Mouse (Mus musculus) stomach, embryonic 16.5 days (tissue): ENCODE measurements around the gene Ulk4. TPM values are rescaled to one million over a fixed set of nuclear protein-coding genes. Genes with fewer than 3 reads are reported as not detected.
"Not testable (repeated sequence)": the region's sequence is repeated elsewhere in the genome, so short reads cannot be mapped to it uniquely, and the experiment has no call there.

ENCODE experiments used
- ATAC-seq: fragments of 200-750 bp; cut with Nextera tagmentation; 2 replicates; pipeline ENCODE4 v1.8.0; 2017; ENCODE audit warnings: moderate number of reproducible peaks, moderate TSS enrichment; ENCODE audit not compliant: insufficient read depth, low FRiP score
- H3K27ac ChIP-seq: fragments of 300-500 bp; sonication (generic); 2 replicates; pipeline ENCODE4 v1.5.1; 2014; ENCODE audit warnings: low read length
- H3K27me3 ChIP-seq: fragments of 300-500 bp; sonication (generic); 2 replicates; pipeline ENCODE4 v1.6.1; 2014; ENCODE audit warnings: low read length, control low read depth, mixed read lengths; ENCODE audit not compliant: control insufficient read depth, insufficient read depth
- H3K36me3 ChIP-seq: fragments of 300-500 bp; sonication (generic); 2 replicates; pipeline ENCODE4 v1.6.1; 2014; ENCODE audit warnings: low read length; ENCODE audit not compliant: control insufficient read depth, insufficient read depth
- H3K4me1 ChIP-seq: fragments of 300-500 bp; sonication (generic); 2 replicates; pipeline ENCODE4 v1.6.1; 2014; ENCODE audit warnings: low read length, control low read depth, mixed read lengths; ENCODE audit not compliant: control insufficient read depth, insufficient read depth
- H3K4me2 ChIP-seq: fragments of 300-500 bp; sonication (generic); 2 replicates; pipeline ENCODE4 v1.6.1; 2014; ENCODE audit warnings: low read depth, low read length, mixed read lengths
- H3K4me3 ChIP-seq: fragments of 300-500 bp; sonication (generic); replicated peaks from 2 replicates; pipeline ENCODE4 v1.5.1; 2014; ENCODE audit warnings: mild to moderate bottlenecking, low read length
- H3K9ac ChIP-seq: fragments of 300-500 bp; sonication (generic); 2 replicates; pipeline ENCODE4 v1.6.1; 2014; ENCODE audit warnings: low read length
- H3K9me3 ChIP-seq: fragments of 300-500 bp; sonication (generic); replicated peaks from 2 replicates; pipeline ENCODE4 v1.6.1; 2016; ENCODE audit warnings: low read length, control low read depth; ENCODE audit not compliant: control insufficient read depth
- WGBS: fragments of 180-500 bp; shearing (Covaris S2); extraction: QIAGEN DNeasy Blood & Tissue Kit; methylation state at CpG from one replicate; pipeline ENCODE4 v1.1.7; 2014; 5-methylcytosine and 5-hydroxymethylcytosine counted together
- polyA plus RNA-seq: library from polyadenylated mRNA; unstranded; fragments of >200 nt; fragmentation: Nextera tagmentation; extraction: Ambion mirVana; gene quantifications from 2 replicates; pipeline ENCODE4 v1.2.1, GENCODE M21; 2015

Ulk4 gene
- polyA plus RNA-seq, 1 experiment from 2014 or later: 124 TPM

DNA sequence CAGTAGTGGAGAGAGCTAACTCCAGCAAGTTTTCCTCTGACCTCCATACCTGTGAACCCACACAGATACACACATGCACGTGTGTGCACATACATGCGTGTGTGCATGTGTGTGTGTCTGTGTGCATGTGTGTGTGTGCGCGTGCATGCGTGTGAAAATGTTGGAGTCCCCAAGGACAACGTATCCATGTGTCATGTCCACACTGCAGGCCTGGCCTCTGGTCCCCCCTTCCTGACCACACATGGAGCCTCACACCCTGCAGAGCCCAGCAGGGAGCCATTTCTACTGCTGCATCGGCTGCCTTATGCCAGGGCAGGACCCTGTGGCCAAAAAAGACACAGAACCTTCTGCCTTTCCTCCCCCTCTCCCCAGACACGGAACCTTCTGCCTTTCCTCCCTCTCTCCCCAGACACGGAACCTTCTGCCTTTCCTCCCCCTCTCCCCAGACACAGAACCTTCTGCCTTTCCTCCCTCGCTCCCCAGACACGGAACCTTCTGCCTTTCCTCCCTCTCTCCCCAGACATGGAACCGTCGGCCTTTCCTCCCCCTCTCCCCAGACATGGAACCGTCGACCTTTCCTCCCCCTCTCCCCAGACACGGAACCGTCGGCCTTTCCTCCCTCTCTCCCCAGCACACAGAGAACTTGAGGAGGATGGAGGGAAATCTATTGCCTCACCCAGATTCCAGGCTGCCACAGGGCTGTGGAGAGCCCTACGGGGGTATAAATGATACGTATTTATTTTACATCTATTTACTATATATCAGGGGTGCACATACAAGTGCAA, 60.3 kb downstream of the Ulk4 start:
- no peak overlapping the region for H3K27ac ChIP-seq
- H3K4me2 ChIP-seq: no peak overlapping the region
- H3K9me3 ChIP-seq: no peaks in the 10 kb centered on the region
- no peaks in the 10 kb centered on the region for H3K27me3 ChIP-seq
- no peak overlapping the region for H3K4me3 ChIP-seq
- ATAC-seq: no peak
- no peak overlapping the region for H3K9ac ChIP-seq
- H3K36me3 ChIP-seq: no peaks in the 10 kb centered on the region
- 64% methylated on average over 20 of the region's 20 CpGs for WGBS
- no peaks in the 10 kb centered on the region for H3K4me1 ChIP-seq

DNA sequence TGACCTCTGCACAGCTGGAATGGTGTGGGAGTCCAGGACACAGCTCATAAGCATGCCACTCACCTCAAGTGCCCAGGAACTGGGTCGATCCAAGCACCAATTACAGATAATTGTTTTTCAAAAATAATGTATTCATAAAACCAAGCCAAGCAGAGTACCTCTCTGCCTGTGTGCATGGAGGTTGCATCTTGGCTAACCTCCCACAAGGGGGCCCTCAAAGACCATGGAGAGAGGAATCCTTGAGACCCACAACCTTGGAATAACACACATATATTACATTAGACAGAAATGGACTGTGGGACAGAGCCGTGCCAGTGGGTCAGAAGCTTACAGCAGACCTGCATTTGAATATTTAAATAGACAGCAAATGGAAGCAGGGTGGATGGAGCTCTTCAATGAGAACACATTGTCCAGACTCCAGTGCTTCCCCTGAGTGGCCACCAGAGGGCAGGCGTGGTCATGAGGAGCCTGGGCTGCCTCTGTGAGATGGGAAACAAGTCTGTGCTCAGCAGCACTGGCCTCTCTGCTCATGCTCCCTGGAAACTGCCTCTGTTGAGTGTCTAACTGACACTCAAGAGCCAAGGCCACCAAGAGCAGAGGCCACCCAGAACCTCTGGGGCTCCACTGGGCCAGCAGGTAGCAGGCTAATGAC, 61.5 kb downstream of the Ulk4 start:
- peak; percentile 50; the same call in 1 of the 2 replicates for ATAC-seq
- WGBS: 33% methylated on average over 3 of the region's 3 CpGs
- Histone ChIP-seq H3K9ac (no peak overlapping the region), H3K9me3 (no peaks in the 10 kb centered on the region), H3K4me3 (no peak overlapping the region), H3K4me1 (no peaks in the 10 kb centered on the region), H3K27me3 (no peaks in the 10 kb centered on the region), H3K4me2 (no peak overlapping the region), H3K27ac (no peak overlapping the region), H3K36me3 (no peaks in the 10 kb centered on the region)

- Histone ChIP-seq H3K4me2 (no peak overlapping the region), H3K4me3 (no peak overlapping the region), H3K9me3 (0 out of 2 replicates have a peak, but pooled peaks cover 2% of the 10 kb centered on the region), H3K9ac (no peak overlapping the region), H3K36me3 (no peaks in the 10 kb centered on the region), H3K27me3 (no peaks in the 10 kb centered on the region), H3K27ac (no peak overlapping the region), H3K4me1 (no peaks in the 10 kb centered on the region)
- no peak for ATAC-seq
- 63% methylated on average over 3 of the region's 3 CpGs for WGBS
Observed at GRCm38 (mm10) chr9:121212322-121212721, 64.7 kb downstream of the Ulk4 start.

GRCm38 (mm10) chr9:121205046-121205445, 72.0 kb downstream of the Ulk4 start:
- H3K4me1 ChIP-seq: no peaks in the 10 kb centered on the region
- H3K36me3 ChIP-seq: no peaks in the 10 kb centered on the region
- H3K27me3 ChIP-seq: no peaks in the 10 kb centered on the region
- H3K27ac ChIP-seq: no peak overlapping the region
- 82% methylated on average over 7 of the region's 7 CpGs for WGBS
- no peak for ATAC-seq
- no peak overlapping the region for H3K4me2 ChIP-seq
- H3K9ac ChIP-seq: no peak overlapping the region
- H3K9me3 ChIP-seq: 0 out of 2 replicates have a peak, but pooled peaks cover 2% of the 10 kb centered on the region
- no peak overlapping the region for H3K4me3 ChIP-seq

- H3K9me3 ChIP-seq: no peaks in the 10 kb centered on the region
- H3K4me1 ChIP-seq: no peaks in the 10 kb centered on the region
- H3K4me2 ChIP-seq: no peak overlapping the region
- WGBS: 78% methylated on average over 14 of the region's 14 CpGs
- no peaks in the 10 kb centered on the region for H3K36me3 ChIP-seq
- H3K9ac ChIP-seq: no peak overlapping the region
- H3K27me3 ChIP-seq: no peaks in the 10 kb centered on the region
- ATAC-seq: no peak
- no peak overlapping the region for H3K4me3 ChIP-seq
- no peak overlapping the region for H3K27ac ChIP-seq
Observed at GRCm38 (mm10) chr9:121204149-121204800, 72.7 kb downstream of the Ulk4 start.

DNA sequence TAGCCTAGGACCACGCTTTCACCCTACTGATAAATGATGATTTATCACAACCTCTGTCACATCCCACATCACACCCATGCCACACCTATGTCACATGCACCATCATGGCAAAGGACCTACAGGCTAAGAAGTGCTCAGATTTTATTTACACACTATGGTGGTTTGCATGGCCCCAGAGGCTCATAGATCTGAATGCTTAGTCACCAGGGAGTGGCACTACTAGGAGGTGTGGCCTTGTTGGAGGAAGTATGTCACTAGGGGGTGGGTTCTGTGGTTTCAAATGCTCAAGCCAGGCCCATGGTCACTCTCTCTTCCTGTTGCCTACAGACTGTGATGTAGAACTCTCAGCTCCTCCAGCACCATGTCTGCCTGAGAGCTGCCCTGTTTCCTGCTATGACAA, 73.3 kb downstream of the Ulk4 start:
- Histone ChIP-seq H3K4me1 (no peaks in the 10 kb centered on the region), H3K9me3 (no peaks in the 10 kb centered on the region), H3K27me3 (no peaks in the 10 kb centered on the region), H3K9ac (no peak overlapping the region), H3K4me3 (no peak overlapping the region), H3K27ac (no peak overlapping the region), H3K36me3 (no peaks in the 10 kb centered on the region), H3K4me2 (no peak overlapping the region)
- 86% methylated on average over 1 of the region's 1 CpGs for WGBS
- no peak for ATAC-seq

DNA sequence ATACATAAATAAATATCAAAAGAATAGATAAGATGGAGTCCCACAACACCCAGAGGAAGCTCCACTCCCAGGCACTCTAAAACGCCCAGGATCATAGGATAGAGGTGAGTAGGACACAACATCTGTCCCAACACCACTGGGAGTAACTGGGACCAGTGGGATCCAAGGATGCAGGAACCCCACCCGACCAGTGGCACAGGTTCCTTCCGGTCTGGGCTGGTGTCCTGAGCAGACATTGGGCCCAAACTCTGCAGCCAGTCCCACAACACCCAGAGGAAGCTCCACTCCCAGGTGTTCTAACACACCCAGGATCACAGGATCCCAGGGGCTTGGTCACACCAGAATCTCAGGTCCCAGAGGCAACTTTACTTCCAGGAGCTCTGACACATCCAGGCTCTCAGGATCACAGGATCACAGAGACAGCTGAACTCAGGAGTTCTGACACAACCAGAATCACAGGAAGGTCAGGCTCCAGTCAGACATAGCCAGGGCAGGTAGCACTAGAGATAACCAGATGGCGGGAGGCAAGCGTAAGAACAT, 77.8 kb downstream of the Ulk4 start:
- not testable (repeated sequence) for ATAC-seq, H3K4me2 ChIP-seq, H3K4me1 ChIP-seq, H3K36me3 ChIP-seq, H3K27me3 ChIP-seq, H3K4me3 ChIP-seq, H3K9me3 ChIP-seq, H3K9ac ChIP-seq, H3K27ac ChIP-seq
- WGBS: 92% methylated on average over 5 of the region's 5 CpGs

DNA sequence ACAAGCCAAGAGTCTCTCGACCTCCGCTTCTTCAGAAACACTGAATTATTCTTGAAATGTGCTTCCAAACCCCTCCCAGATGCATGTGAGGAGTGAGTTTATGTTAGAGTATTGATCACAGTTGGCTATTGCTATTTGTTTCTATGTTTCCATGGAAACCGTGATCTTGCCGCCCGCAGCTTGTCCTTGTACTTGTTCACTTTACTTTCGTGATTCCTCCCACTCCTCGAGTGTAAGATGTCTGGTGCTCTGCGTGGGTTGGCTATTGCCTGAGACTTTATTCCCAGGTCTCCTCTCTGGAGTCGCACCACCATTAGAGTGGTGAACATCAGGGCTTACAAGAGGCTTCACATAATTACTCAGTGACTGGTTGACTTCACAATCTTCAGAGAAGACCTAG, 80.5 kb downstream of the Ulk4 start:
- H3K9ac ChIP-seq: no peak overlapping the region
- H3K4me2 ChIP-seq: no peak overlapping the region
- no peak for ATAC-seq
- H3K4me1 ChIP-seq: no peaks in the 10 kb centered on the region
- H3K9me3 ChIP-seq: peaks cover 24% of the 10 kb centered on the region
- H3K27me3 ChIP-seq: no peaks in the 10 kb centered on the region
- no peak overlapping the region for H3K27ac ChIP-seq
- peaks cover 10% of the 10 kb centered on the region for H3K36me3 ChIP-seq
- 93% methylated on average over 9 of the region's 9 CpGs for WGBS
- no peak overlapping the region for H3K4me3 ChIP-seq

DNA sequence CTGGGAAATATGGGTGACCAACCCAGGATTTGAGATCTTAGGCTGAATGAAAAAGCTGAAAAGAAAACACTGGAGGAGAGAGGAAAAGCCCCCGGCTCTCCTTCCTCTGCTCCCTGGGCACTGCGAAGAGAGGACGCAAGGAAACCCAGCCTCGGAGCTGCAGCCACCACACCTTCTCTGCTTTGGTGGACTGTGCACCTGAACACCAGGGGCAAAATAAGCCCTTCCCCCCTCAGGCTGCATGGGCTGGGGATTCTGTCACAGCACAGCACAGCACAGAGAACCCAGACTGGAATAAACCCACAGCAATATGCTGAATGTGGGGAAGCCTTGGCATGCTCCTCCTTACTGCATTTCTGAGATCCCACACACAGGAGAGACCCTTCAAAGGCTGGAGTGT, 81.9 kb downstream of the Ulk4 start:
- Histone ChIP-seq H3K36me3 (peaks cover 10% of the 10 kb centered on the region), H3K27ac (no peak overlapping the region), H3K4me1 (no peaks in the 10 kb centered on the region), H3K4me3 (no peak overlapping the region), H3K4me2 (no peak overlapping the region), H3K9me3 (peaks cover 24% of the 10 kb centered on the region), H3K9ac (no peak overlapping the region), H3K27me3 (no peaks in the 10 kb centered on the region)
- no peak for ATAC-seq
- WGBS: 94% methylated on average over 4 of the region's 4 CpGs
